Mouse (Mus musculus): Measurements from ENCODE around the gene Chn1.

DNA sequence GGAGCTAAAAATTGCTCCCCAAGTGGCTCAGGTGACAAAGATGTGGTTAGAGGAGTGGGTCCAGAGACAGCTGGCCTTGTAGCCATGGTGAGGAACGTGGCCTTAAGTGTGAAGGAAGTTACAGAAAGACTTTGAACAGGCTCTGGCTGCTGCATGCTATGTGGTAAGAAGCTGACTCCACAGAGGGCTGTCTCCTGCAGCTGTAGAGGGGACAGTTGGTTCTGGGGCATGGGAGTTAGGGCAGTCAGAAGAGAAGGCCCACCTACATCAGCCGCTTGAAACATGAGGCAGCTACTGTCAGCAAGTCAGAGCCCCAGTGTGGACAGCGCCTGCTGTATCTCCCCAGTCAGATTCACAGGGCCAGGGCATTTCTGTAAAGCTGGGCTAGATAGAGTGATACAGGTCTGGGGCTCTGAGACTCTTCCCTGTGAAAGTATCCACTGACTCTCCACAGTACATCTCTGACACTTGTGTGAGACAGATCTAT is 165.4 kb downstream of the Chn1 start:
- TF ChIP-seq MXI1 (IDR thresholded peaks at IDR 0.05; ENCODE audit: low read depth, low read length) = no peak
- TF ChIP-seq MAFK (IDR thresholded peaks at IDR 0.05; ENCODE audit: insufficient replicate concordance, low read length) = no peak
- no peak for TF ChIP-seq CTCF (conservative IDR thresholded peaks at IDR 0.05 in 1 of 2, IDR thresholded peaks at IDR 0.05 in 1 of 2; ENCODE audit: low read depth in 2 of 2, low read length in 2 of 2)
- no peak for TF ChIP-seq MAZ (IDR thresholded peaks at IDR 0.05; ENCODE audit: low read depth, low read length)
- no peak for TF ChIP-seq POLR2A (IDR thresholded peaks at IDR 0.05; ENCODE audit: low read depth, low read length)
- TF ChIP-seq ZMIZ1 (IDR thresholded peaks at IDR 0.05; ENCODE audit: low read depth, low read length) = no peak
